Mouse (Mus musculus) thymus, adult 2 months (tissue): ENCODE results near the gene Gm20683.
A peak's percentile ranks its signal among the peaks of the same experiment; 100 is the strongest.

Experiments used
- CTCF ChIP-seq: fragments of 200-500 bp; IDR thresholded peaks from 2 replicates; pipeline ENCODE4 v1.5.1; 2012; ENCODE audit warnings: mild to moderate bottlenecking, control low read depth, low read length, moderate library complexity, borderline replicate concordance; ENCODE audit not compliant: control insufficient read depth, poor library complexity, insufficient read depth; ENCODE audit errors: extremely low read depth
- POLR2A ChIP-seq: fragments of 200-500 bp; IDR thresholded peaks from 2 replicates; pipeline ENCODE4 v1.6.1; 2012; ENCODE audit warnings: mild to moderate bottlenecking, low read length, control low read depth, moderate library complexity; ENCODE audit not compliant: control insufficient read depth, poor library complexity, insufficient read depth; ENCODE audit errors: extremely low read depth

DNA sequence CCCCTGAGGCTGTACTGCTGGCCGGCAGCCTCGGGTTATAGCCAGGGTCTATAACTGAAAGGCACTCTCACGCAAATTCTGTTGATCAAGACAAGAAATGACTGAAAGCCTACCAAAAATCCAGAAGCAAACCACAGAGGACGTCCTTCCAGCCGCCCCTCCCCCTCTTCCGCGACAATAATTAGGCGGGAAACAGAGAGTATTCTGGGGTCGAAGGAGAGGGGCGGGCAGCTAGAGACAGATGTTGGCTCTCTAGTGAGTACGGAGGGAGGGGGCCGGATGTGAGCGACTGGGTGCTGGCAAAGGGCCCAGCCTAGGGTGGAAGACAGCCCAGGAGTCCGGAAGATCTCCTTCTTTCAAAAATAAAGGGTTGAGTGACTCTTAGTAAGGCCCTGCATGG is 48.9 kb downstream of the Gm20683 start, which contains the start of gene Fam173a:
- TF ChIP-seq CTCF (0 out of 2 replicates have a peak, but pooled peaks have one; percentile 39), POLR2A (0 out of 2 replicates have a peak, but pooled peaks have one; percentile 28)
